Mouse (Mus musculus) heart, postnatal 0 days (tissue): ENCODE data around the gene Dhrs4.

Experiments used
- CTCF ChIP-seq: IDR thresholded peaks from 2 replicates; pipeline ENCODE4 v1.5.1; 2016; ENCODE audit warnings: antibody characterized with exemption, control low read depth, low read depth
- EP300 ChIP-seq: IDR thresholded peaks from 2 replicates; pipeline ENCODE4 v1.6.1; 2016; ENCODE audit warnings: antibody characterized with exemption, low read depth

DNA sequence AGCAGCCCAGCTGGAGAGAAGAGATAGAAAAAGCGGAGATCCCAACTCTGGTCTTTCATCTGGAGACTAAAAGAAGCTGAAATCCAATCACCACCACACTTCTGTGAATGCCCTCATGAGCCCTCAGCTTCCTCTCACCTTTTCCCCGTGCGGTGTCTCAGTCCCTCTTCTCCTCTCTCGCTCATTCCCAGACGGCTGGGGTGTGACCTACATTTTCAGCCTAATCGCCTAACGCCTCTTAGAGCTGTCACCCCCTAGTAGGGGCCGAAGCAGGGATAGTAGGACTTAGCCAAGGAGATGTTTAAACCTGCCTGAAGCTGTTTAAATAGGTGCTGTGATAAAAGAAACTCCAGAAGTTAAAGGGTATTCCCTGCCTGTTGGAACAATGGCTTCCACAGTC lies 46.2 kb downstream of the Dhrs4 start, which contains the start of gene Nrl:
- no peak for TF ChIP-seq CTCF
- no peak for TF ChIP-seq EP300
